ENCODE assay signal across 30 mouse cellular contexts in the genomic region with DNA sequence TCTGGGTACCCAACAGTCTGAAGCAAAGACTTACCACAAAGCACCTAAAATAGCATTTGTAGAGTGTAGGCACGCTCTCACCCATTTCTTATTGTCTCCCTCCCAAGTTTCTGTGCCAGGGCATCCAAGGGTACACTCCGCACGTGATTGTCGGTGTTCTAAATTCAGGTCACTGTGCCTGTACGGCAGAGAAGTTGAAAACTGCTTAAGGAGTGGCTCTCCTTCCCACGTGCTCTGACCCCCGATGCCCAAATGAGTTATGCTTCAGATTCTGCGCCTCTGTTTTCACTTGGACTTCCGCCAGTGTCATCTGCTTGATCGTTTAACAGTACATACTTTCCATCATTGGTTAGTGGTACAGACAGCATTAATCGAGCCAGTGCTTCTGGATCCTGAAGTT. TPM values are rescaled to one million over a fixed set of nuclear protein-coding genes. Genes with fewer than 3 reads are reported as not detected.
DNase-seq lines count a peak whose midpoint lies in the region; ATAC-seq and TF ChIP-seq lines count a peak whose summit lies in the region.
"Had no signal": no experiment of that assay in that cellular context is flagged by ENCODE, and none has a peak within 500 bp of the region (broad histone marks: within the 10 kb centered on the region; RNA-seq: fewer than 3 reads in every experiment).

No protein-coding gene starts in this region.

- H3K27me3 ChIP-seq in heart, embryonic 10.5 days (ENCODE audit: insufficient read depth, poor library complexity, severe bottlenecking), result no peaks in the 10 kb centered on the region
- H3K27me3 ChIP-seq in kidney, embryonic 16.5 days (ENCODE audit: insufficient read depth, low read length), result no peaks in the 10 kb centered on the region
- H3K27me3 ChIP-seq: forebrain, embryonic 15.5 days; heart, embryonic 15.5 days; kidney, embryonic 15.5 days; limb, embryonic 13.5 days; liver, embryonic 12.5 days; midbrain, embryonic 13.5 days; neural tube, embryonic 15.5 days had no signal

- no peak for ATAC-seq in kidney, embryonic 16.5 days (ENCODE audit: low FRiP score, low TSS enrichment)
- ATAC-seq: forebrain, embryonic 15.5 days; hindbrain, embryonic 16.5 days; liver, embryonic 12.5 days; lung, postnatal 0 days; midbrain, embryonic 13.5 days had no signal

- H3K4me2 ChIP-seq in kidney, embryonic 16.5 days (replicated peaks; ENCODE audit: low read depth, low read length), result no peak overlapping the region
- H3K4me2 ChIP-seq: forebrain, embryonic 15.5 days; heart, embryonic 15.5 days; kidney, embryonic 15.5 days; limb, embryonic 13.5 days; liver, embryonic 12.5 days; midbrain, embryonic 13.5 days; neural tube, embryonic 15.5 days had no signal

- H3K4me3 ChIP-seq in heart, embryonic 10.5 days, result no peak overlapping the region
- no peak overlapping the region for H3K4me3 ChIP-seq in gastrocnemius, adult 2 months
- no peak overlapping the region for H3K4me3 ChIP-seq in kidney, embryonic 16.5 days (ENCODE audit: low read length)
- H3K4me3 ChIP-seq: forebrain, embryonic 15.5 days; heart, embryonic 15.5 days; kidney, embryonic 15.5 days; layer of hippocampus, adult 2 months; left cerebral cortex, adult 2 months; limb, embryonic 13.5 days; liver, embryonic 12.5 days; midbrain, embryonic 13.5 days; neural tube, embryonic 15.5 days had no signal

- H3K9ac ChIP-seq in kidney, embryonic 16.5 days (replicated peaks; ENCODE audit: low read length), result no peak overlapping the region
- H3K9ac ChIP-seq: forebrain, embryonic 15.5 days; heart, embryonic 15.5 days; kidney, embryonic 15.5 days; limb, embryonic 13.5 days; liver, embryonic 12.5 days; midbrain, embryonic 13.5 days; neural tube, embryonic 15.5 days had no signal

- TF ChIP-seq CTCF in gastrocnemius, adult 2 months (IDR thresholded peaks at IDR 0.05), result no peak

- DNase-seq in heart, adult 11 months, result peak; percentile 93
- DNase-seq in heart, embryonic 10.5 days (ENCODE audit: low spot score), result no peak
- DNase-seq in brain, adult 2 months (ENCODE audit: low read depth, low spot score), result peak; percentile 44
- DNase-seq in gastrocnemius, adult 2 months, result peak; percentile 40
- DNase-seq in heart, postnatal 10 days, result peak; percentile 29 to 47
- no peak for DNase-seq in lung, postnatal 25 days (ENCODE audit: low spot score)
- DNase-seq: adrenal gland, postnatal 36 days; B cell, adult 2 months; cerebellum, adult 8-10 months; cerebellum, postnatal 36 days; kidney, adult 18-20 months; kidney, postnatal 36 days; lung, adult 18-20 months; spleen, adult 18-20 months; thymus, adult 18-20 months; thymus, postnatal 25 days had no signal

- H3K36me3 ChIP-seq in heart, embryonic 10.5 days, result peaks cover 64% of the 10 kb centered on the region
- peaks cover 45% of the 10 kb centered on the region for H3K36me3 ChIP-seq in kidney, embryonic 16.5 days (ENCODE audit: insufficient read depth, low read length)

- WGBS in heart, embryonic 10.5 days, result 89% methylated on average over 11 of the region's 11 CpGs
- 69% methylated on average over 11 of the region's 11 CpGs for WGBS in kidney, embryonic 16.5 days

- H3K27ac ChIP-seq in heart, embryonic 10.5 days, result no peak overlapping the region
- peak overlapping the region; percentile 57 for H3K27ac ChIP-seq in gastrocnemius, adult 2 months
- no peak overlapping the region for H3K27ac ChIP-seq in kidney, embryonic 16.5 days (ENCODE audit: low read length)
- H3K27ac ChIP-seq: forebrain, embryonic 15.5 days; heart, embryonic 15.5 days; kidney, embryonic 15.5 days; left cerebral cortex, adult 2 months; limb, embryonic 13.5 days; liver, embryonic 12.5 days; macrophage; midbrain, embryonic 13.5 days; neural tube, embryonic 15.5 days; stomach, postnatal 0 days had no signal

- intact Hi-C loops in gastrocnemius, adult 2 months (cut with DNase I), result no loop called here
- intact Hi-C loops in heart, postnatal 10 days (cut with DNase I), result no loop called here

- H3K4me1 ChIP-seq in heart, embryonic 10.5 days, result peaks cover 6% of the 10 kb centered on the region; the same call in 1 of the 2 replicates
- no peaks in the 10 kb centered on the region for H3K4me1 ChIP-seq in kidney, embryonic 16.5 days (ENCODE audit: insufficient read depth, low read length)
- H3K4me1 ChIP-seq: heart, embryonic 15.5 days; kidney, embryonic 15.5 days; limb, embryonic 13.5 days; liver, embryonic 12.5 days; midbrain, embryonic 13.5 days had no signal

- no peaks in the 10 kb centered on the region for H3K9me3 ChIP-seq in heart, embryonic 10.5 days
- no peaks in the 10 kb centered on the region for H3K9me3 ChIP-seq in kidney, embryonic 16.5 days (ENCODE audit: low read length)
- H3K9me3 ChIP-seq: forebrain, embryonic 15.5 days; heart, embryonic 15.5 days; kidney, embryonic 15.5 days; limb, embryonic 13.5 days; liver, embryonic 12.5 days; midbrain, embryonic 13.5 days; neural tube, embryonic 15.5 days had no signal

RNA-seq across cellular contexts. Expression of a gene that starts 47.9 kb away (rescaled TPM):
- polyA plus RNA-seq in heart, embryonic 10.5 days (2016; fragmentation: Nextera tagmentation; extraction: Ambion mirVana), result 29.5 and 34.0 TPM in 2 replicates
- 10 to 100 TPM; 19.3 to 21.0 TPM for total RNA-seq in gastrocnemius, adult 2 months (2021)
- total RNA-seq in heart, postnatal 10 days (2021), result 10 to 100 TPM; 42.9 to 45.9 TPM
- 48.2 and 49.0 TPM in 2 replicates for polyA plus RNA-seq in kidney, embryonic 16.5 days (2015; fragmentation: Nextera tagmentation; extraction: Ambion mirVana)

RNA-seq across cellular contexts. Expression of a gene that starts 57.1 kb away (rescaled TPM):
- polyA plus RNA-seq in heart, embryonic 10.5 days (2016; fragmentation: Nextera tagmentation; extraction: Ambion mirVana), result 29.6 and 32.1 TPM in 2 replicates
- 10 to 100 TPM in 1 of 2 experiments, 1 to 10 TPM in 1; 9.4 to 10.9 TPM for total RNA-seq in gastrocnemius, adult 2 months (2021)
- 10 to 100 TPM; 14.6 to 16.8 TPM for total RNA-seq in heart, postnatal 10 days (2021)
- polyA plus RNA-seq in kidney, embryonic 16.5 days (2015; fragmentation: Nextera tagmentation; extraction: Ambion mirVana), result 37.2 and 39.5 TPM in 2 replicates

Comparison
In these comparisons a context has a peak if more than half of its experiments do, and no peak if none do; other contexts are left out.
1. DNase-seq: peak in heart, adult 11 months (single experiment), brain, adult 2 months (single experiment), gastrocnemius, adult 2 months (single experiment) and heart, postnatal 10 days (2 of 2); none in heart, embryonic 10.5 days (single experiment) and lung, postnatal 25 days (single experiment).